Mouse (Mus musculus): Measurements from ENCODE around the gene Krt71. TPM values are rescaled to one million over a fixed set of nuclear protein-coding genes. Genes with fewer than 3 reads are reported as not detected.

The Krt71 gene
- total and polyA plus RNA-seq, 2 experiments from 2014 or later = 0.43 TPM; not detected in 1

DNA sequence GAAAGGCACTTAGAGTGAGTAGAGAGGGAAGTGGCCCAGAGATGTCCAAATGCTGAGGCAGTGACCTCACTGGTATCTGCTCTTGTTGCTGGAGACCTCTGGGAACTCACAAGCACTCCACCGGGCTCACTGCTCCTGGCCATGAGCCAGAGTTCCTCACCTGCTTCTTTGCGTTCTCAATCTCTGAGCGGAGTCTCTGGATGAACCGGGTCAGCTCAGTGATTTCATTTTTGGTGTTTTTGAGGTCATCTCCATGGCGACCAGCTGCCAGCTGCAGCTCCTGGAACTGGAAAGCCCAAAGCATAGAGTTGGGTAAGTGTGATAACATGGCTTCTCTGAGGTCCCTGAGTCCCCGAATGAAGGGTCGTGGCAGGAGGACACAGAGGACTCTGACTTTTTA lies 5.1 kb downstream of the Krt71 start:
- WGBS = 74% methylated on average over 7 of the region's 7 CpGs
- H3K36me3 ChIP-seq (ENCODE audit: insufficient read depth) = no peaks in the 10 kb centered on the region
- no peak for DNase-seq

DNA sequence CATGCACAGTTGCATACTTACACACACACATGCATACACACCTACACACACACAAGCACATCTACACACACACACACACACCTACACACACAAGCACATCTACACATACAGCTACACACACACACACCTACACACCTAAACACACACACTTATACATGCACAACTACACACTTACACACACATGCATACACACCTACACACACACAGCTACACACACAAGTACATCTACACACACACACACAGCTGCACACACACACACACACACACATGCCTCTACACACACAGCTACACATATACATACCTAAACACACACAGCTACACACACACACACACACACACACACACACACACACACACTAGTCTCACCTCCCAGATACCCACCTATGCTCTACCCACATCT lies 12.3 kb downstream of the Krt71 start:
- no peak for TF ChIP-seq CTCF (IDR thresholded peaks at IDR 0.05; ENCODE audit: low read depth)
- no peak for DNase-seq
- no peak overlapping the region for H3K4me3 ChIP-seq (ENCODE audit: low read depth, low read length)

More for the DNA sequence above, 5.1 kb downstream of the Krt71 start:
- no peaks in the 10 kb centered on the region for H3K4me1 ChIP-seq (ENCODE audit: insufficient read depth)
- no peak overlapping the region for H3K4me2 ChIP-seq (ENCODE audit: low read depth)
- no peak overlapping the region for H3K9ac ChIP-seq
- no peak for TF ChIP-seq CTCF (IDR thresholded peaks at IDR 0.05; ENCODE audit: low read depth)
- no peaks in the 10 kb centered on the region for H3K9me3 ChIP-seq (ENCODE audit: low read length)
- no peak for ATAC-seq
- no peak overlapping the region for H3K27ac ChIP-seq (ENCODE audit: low read depth, low read length)
- no peaks in the 10 kb centered on the region for H3K27me3 ChIP-seq (ENCODE audit: insufficient read depth, low read length)
- no peak overlapping the region for H3K4me3 ChIP-seq (ENCODE audit: low read depth, low read length)

DNA sequence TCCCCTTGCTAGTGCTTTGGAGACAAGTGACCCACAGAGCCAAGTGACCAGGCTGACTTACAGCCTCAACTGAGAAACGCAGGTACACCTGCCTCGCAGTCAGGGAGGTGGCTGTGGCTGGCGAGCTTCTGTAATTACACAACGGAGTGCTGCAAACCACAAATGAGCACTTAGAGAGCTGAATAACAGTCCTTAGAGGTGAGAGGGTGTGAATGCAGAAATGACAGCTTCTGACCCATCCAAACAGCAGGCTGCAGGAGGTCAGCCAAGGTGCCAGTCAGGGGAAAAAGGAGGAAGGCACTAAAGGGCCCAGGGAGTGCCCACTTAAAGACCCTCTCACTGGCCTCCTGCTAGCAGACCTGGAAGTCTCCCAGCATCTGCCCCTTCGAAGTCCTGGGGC lies 18.2 kb downstream of the Krt71 start:
- WGBS = 56% methylated on average over 5 of the region's 5 CpGs

More for the DNA sequence above, 12.3 kb downstream of the Krt71 start:
- no peak overlapping the region for H3K27ac ChIP-seq (ENCODE audit: low read depth, low read length)
- no peak overlapping the region for H3K9ac ChIP-seq
- no peaks in the 10 kb centered on the region for H3K4me1 ChIP-seq (ENCODE audit: insufficient read depth)
- no peak for ATAC-seq
- H3K36me3 ChIP-seq (ENCODE audit: insufficient read depth) = no peaks in the 10 kb centered on the region
- H3K27me3 ChIP-seq (ENCODE audit: insufficient read depth, low read length) = no peaks in the 10 kb centered on the region
- H3K4me2 ChIP-seq (ENCODE audit: low read depth) = no peak overlapping the region
- no peaks in the 10 kb centered on the region for H3K9me3 ChIP-seq (ENCODE audit: low read length)

DNA sequence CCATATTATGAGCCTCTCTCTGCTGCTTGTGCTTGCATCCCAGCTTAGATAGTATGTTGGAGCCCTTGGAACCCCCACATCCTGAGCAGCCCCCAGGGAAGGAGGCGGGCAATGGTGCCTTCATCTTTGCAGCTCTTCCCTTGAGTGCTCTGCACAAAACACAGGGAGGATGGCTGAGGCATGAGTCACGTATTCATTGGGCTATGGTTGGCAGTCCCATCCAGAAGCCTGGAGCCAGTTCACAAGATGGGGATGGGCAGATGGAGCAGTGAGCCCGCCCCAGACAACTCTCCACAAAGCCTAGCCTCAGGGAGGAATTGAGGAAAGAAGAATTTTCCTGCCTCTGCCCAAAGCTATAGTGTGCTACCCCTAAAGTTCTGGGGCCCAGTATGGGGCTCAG lies 27.1 kb downstream of the Krt71 start:
- Histone ChIP-seq H3K4me3 (ENCODE audit: low read depth, low read length) (no peak overlapping the region), H3K9me3 (ENCODE audit: low read length) (no peaks in the 10 kb centered on the region), H3K27ac (ENCODE audit: low read depth, low read length) (no peak overlapping the region), H3K4me2 (ENCODE audit: low read depth) (no peak overlapping the region), H3K36me3 (ENCODE audit: insufficient read depth) (no peaks in the 10 kb centered on the region), H3K27me3 (ENCODE audit: insufficient read depth, low read length) (no peaks in the 10 kb centered on the region), H3K9ac (no peak overlapping the region), H3K4me1 (ENCODE audit: insufficient read depth) (no peaks in the 10 kb centered on the region)
- no peak for TF ChIP-seq CTCF (IDR thresholded peaks at IDR 0.05; ENCODE audit: low read depth)
- DNase-seq = no peak
- 64% methylated on average over 3 of the region's 3 CpGs for WGBS
- no peak for ATAC-seq

More for the DNA sequence above, 18.2 kb downstream of the Krt71 start:
- H3K27me3 ChIP-seq (ENCODE audit: insufficient read depth, low read length) = no peaks in the 10 kb centered on the region
- H3K36me3 ChIP-seq (ENCODE audit: insufficient read depth) = no peaks in the 10 kb centered on the region
- H3K27ac ChIP-seq (ENCODE audit: low read depth, low read length) = no peak overlapping the region
- H3K4me3 ChIP-seq (ENCODE audit: low read depth, low read length) = no peak overlapping the region
- ATAC-seq (no peak), DNase-seq (no peak)
- no peak overlapping the region for H3K9ac ChIP-seq
- no peaks in the 10 kb centered on the region for H3K9me3 ChIP-seq (ENCODE audit: low read length)
- H3K4me1 ChIP-seq (ENCODE audit: insufficient read depth) = no peaks in the 10 kb centered on the region
- H3K4me2 ChIP-seq (ENCODE audit: low read depth) = no peak overlapping the region
- TF ChIP-seq CTCF (IDR thresholded peaks at IDR 0.05; ENCODE audit: low read depth) = no peak

DNA sequence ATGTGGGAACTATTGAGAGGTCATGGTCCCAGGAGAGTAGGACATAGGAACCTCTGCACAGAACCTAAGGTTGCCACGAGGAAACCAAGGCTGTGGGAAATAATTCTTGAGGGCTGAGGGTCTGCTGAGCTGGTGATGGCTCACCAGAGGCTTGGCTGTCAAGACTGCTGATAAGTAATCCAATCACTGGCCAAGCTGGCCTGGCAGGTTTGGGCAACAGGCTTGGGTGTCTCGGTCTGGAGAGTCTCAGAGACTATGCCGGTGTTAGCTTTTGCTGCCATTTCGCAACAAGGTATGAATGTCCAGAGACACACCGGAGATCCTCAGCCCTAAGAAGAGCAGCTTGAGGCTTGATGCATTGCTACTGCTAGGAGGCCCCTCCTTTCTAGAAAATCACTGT lies 28.6 kb downstream of the Krt71 start:
- ATAC-seq = no peak
- no peaks in the 10 kb centered on the region for H3K9me3 ChIP-seq (ENCODE audit: low read length)
- H3K27ac ChIP-seq (ENCODE audit: low read depth, low read length) = no peak overlapping the region
- no peak overlapping the region for H3K4me2 ChIP-seq (ENCODE audit: low read depth)
- no peaks in the 10 kb centered on the region for H3K27me3 ChIP-seq (ENCODE audit: insufficient read depth, low read length)
- no peaks in the 10 kb centered on the region for H3K4me1 ChIP-seq (ENCODE audit: insufficient read depth)
- WGBS = 90% methylated on average over 5 of the region's 5 CpGs
- H3K4me3 ChIP-seq (ENCODE audit: low read depth, low read length) = no peak overlapping the region
- no peak overlapping the region for H3K9ac ChIP-seq
- H3K36me3 ChIP-seq (ENCODE audit: insufficient read depth) = no peaks in the 10 kb centered on the region
- TF ChIP-seq CTCF (IDR thresholded peaks at IDR 0.05; ENCODE audit: low read depth) = no peak
- no peak for DNase-seq

DNA sequence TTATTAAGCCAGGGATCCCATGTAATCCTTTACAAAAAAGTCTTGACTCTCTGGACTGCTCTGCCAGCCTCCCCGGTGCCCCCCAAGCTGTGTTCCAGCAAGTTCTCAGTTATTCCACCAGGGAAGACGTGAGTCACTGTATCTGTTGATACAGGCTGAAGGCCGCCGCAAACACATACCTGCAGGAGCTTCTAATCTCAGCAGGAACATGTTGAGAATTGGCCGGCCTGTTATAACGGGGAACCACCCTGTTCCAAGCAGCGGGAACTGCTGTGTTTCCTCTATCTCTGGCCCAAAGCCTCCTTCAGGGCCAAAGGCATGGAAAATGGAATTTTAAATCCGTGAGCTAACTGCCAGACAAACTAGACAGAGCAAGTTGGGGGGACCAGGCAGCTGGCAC lies 29.2 kb downstream of the Krt71 start:
- no peaks in the 10 kb centered on the region for H3K9me3 ChIP-seq (ENCODE audit: low read length)
- no peak overlapping the region for H3K9ac ChIP-seq
- no peak overlapping the region for H3K27ac ChIP-seq (ENCODE audit: low read depth, low read length)
- no peaks in the 10 kb centered on the region for H3K27me3 ChIP-seq (ENCODE audit: insufficient read depth, low read length)
- DNase-seq (no peak), ATAC-seq (no peak)
- no peak overlapping the region for H3K4me3 ChIP-seq (ENCODE audit: low read depth, low read length)
- no peaks in the 10 kb centered on the region for H3K4me1 ChIP-seq (ENCODE audit: insufficient read depth)
- TF ChIP-seq CTCF (IDR thresholded peaks at IDR 0.05; ENCODE audit: low read depth) = no peak
- H3K36me3 ChIP-seq (ENCODE audit: insufficient read depth) = no peaks in the 10 kb centered on the region
- H3K4me2 ChIP-seq (ENCODE audit: low read depth) = no peak overlapping the region
- WGBS = 64% methylated on average over 8 of the region's 8 CpGs

DNA sequence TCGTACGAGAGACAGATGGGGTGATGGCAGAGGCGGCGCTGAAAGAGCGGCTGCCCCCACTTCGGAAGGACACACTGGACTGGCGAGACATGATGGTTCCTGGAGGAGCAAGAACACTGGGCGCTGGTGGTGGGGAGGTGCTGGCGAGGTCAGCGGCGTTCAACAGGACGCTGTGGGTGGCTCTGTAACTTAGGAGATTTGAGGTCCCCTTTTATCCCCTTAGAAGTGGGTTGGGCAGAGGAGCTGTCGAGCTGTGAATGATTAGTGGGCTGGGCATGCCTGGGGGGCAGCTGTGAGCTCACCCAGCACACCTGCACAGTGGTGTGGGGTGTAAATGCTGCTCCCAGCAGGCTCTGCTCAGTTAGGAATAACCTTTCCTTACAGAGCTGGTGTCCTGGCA lies 30.2 kb downstream of the Krt71 start, which contains the start of gene Krt5:
Krt5 (minus strand) TSS at position 179 of the 400 bp plus-strand sequence.
- no peak within 1 kb of the TSS for H3K27ac ChIP-seq (ENCODE audit: low read depth, low read length)
- H3K4me3 ChIP-seq (ENCODE audit: low read depth, low read length) = no peak within 1 kb of the TSS
- no peaks in the 10 kb centered on the region for H3K36me3 ChIP-seq (ENCODE audit: insufficient read depth)
- TF ChIP-seq CTCF (IDR thresholded peaks at IDR 0.05; ENCODE audit: low read depth) = no peak
- 80% methylated on average over 13 of the region's 13 CpGs for WGBS
- H3K9me3 ChIP-seq (ENCODE audit: low read length) = no peaks in the 10 kb centered on the region
- no peaks in the 10 kb centered on the region for H3K4me1 ChIP-seq (ENCODE audit: insufficient read depth)
- no peak within 1 kb of the TSS for H3K9ac ChIP-seq
- ATAC-seq (no peak), DNase-seq (no peak)
- no peaks in the 10 kb centered on the region for H3K27me3 ChIP-seq (ENCODE audit: insufficient read depth, low read length)
- no peak within 1 kb of the TSS for H3K4me2 ChIP-seq (ENCODE audit: low read depth)

DNA sequence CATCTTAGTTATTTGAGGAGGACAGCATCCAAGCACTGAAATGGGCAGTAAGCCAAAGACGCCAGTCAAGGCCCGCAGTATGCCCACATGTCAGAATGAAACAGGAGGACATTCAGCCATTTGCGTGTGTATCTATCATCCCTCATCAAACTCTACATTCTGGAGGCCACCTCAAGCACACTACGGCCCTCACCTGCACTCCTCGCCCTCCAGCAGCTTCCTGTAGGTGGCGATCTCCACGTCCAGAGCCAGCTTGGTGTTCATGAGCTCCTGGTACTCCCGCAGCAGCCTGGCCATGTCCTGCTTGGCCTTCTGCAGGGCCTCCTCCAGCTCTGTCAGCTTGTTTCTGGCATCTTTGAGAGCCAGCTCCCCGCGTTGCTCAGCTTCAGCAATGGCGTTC lies 34.2 kb downstream of the Krt71 start:
- TF ChIP-seq CTCF (IDR thresholded peaks at IDR 0.05; ENCODE audit: low read depth) = no peak
- Histone ChIP-seq H3K4me1 (ENCODE audit: insufficient read depth) (no peaks in the 10 kb centered on the region), H3K9me3 (ENCODE audit: low read length) (no peaks in the 10 kb centered on the region), H3K27ac (ENCODE audit: low read depth, low read length) (no peak overlapping the region), H3K4me2 (ENCODE audit: low read depth) (no peak overlapping the region), H3K4me3 (ENCODE audit: low read depth, low read length) (no peak overlapping the region), H3K9ac (no peak overlapping the region), H3K36me3 (ENCODE audit: insufficient read depth) (no peaks in the 10 kb centered on the region), H3K27me3 (ENCODE audit: insufficient read depth, low read length) (no peaks in the 10 kb centered on the region)
- DNase-seq (no peak), ATAC-seq (no peak)
- 69% methylated on average over 11 of the region's 11 CpGs for WGBS
